Mouse (Mus musculus) urinary bladder, postnatal 25 days (tissue): ENCODE data around the gene Cul3.
"Not testable (repeated sequence)": the region's sequence is repeated elsewhere in the genome, so short reads cannot be mapped to it uniquely, and the experiment has no call there.

Source experiments
- DNase-seq: peaks from one replicate; pipeline ENCODE4 v3.0.0; 2022; ENCODE audit warnings: low spot score

The Cul3 gene

DNA sequence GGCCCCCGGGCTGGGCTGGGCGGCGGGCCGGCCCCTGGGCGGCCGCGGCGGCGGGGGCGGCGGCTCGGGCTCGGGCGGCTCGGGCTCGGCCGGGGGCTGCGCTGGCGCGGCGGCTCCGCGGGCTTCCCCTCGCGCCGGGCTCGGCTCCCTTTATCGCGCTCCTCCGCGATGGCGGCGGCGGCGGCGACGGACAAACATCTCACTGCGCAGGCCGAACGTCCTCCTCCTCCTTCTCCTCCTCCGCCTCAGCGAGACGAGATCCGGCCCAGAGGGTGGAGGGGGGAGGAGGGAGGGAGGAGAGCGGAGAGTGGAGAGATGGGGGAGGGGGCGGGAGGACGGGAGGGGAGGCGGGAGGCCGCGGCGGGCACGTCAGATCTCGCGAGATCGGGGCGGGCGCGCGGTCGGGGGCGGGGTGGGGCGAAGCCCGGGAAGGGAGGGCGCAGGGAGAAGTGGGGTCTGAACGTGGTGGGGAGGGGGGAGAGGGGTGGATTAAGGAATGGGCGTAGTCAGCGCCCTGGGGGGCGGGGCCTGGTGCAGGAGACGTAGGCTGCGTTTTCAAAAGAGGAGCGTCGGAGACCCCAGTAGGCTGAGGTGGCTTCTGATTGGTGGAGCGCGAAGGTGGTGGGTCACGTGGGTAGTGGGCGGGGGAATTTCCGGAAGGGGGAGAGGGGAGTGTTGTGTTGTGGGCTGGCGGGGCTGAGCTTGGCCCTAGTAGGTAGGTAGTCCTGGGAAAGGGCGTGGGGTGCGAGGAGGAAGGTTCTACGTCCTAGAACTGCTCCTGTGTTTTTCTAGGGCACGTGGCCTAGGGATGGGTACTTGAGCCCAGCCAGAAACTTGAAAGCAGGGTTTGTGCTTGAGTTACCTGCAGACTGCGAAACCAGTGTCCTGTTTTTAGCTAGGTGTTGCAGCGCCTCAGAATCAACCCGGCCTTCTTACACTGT, at the start of gene Cul3:
Gene Cul3 (minus strand): TSS at position 45 of the 941 bp plus-strand sequence.
- peak; percentile 91 for DNase-seq

DNA sequence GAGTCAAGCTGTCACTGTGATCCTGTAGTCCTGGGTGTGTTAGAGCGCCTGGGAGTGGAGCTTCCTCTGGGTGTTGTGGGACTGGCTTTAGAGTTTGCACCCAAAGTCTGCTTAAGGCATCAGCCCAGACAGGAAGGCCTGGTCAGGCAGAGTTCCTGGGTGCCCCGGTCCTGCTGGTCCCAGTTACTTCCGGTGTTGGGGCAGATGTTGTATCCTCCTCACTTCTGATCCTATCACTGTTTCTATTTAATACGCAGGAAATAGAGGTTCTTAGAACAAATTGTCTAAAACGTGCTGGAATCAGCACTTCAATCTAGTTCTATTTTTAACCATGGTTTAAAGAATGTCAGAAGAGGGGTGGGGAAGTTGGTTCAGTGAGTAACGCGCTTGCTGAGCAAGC, 49.2 kb upstream of the Cul3 start:
- DNase-seq, result no peak

DNA sequence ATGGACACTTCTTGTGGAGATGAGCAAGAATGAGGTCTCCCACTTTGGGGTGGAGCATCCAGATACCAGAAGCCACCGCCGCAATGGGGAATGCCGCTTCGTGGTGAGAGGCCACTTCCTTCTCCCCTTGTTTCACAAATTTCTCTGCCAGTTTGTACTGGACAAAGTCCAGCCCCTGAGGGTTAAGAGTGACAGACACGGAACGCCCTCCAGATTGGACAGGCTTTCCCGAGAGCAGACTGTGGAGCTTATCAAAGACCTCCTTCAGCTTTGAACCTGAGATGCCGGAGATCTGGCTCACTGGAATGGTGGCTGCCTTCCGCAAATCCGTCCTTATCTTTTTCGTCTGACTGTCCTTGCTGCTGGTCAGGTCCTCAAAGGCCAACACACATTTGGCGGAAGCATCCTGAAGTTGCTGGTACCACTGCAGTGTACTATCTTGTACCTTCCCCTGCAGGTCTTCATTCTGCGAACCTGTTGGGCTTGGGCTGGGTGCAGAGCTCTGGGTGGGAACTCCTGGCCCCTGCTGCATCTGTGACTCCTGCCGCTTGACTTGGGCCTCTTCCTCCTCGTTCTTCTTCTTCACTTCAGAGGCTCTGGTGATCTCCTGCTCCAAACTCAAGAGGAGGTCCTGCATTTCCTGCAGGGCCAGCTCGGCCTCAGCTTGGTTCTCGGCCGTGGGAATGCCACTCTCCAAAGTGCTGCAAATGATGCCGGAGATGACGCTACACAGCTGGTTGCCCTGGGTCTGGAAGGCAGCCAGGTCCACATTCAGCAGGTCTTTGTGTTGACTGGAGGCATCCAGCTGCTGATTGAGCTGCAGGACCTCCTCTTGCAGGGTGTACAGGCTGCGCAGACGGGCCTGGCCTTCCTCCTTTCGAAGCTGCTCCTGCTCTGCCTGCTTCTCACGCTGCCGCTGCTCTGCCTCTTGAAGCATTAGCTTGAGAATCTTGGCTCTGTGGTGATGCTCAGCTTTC, 43.6 kb upstream of the Cul3 start:
- DNase-seq, result no peak

DNA sequence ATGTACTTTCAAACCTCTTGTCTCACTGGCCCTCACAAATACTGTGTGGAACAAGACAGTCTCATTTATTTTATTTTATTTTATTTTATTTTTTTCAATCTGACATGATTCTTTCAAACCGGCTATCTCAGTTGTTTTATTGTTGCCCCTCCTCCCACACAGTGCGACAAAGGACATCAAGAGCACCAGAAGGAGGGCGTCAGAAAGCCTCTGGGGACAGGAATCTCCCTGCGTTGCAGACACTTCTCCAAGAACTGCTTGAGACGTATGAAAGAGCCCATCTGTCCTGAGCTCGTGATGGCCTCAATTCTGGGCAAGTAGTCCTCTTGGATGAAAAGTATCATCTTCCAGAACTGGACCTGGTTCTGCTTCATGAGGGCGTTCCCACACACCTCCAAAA, 42.6 kb upstream of the Cul3 start:
- DNase-seq, result no peak

DNA sequence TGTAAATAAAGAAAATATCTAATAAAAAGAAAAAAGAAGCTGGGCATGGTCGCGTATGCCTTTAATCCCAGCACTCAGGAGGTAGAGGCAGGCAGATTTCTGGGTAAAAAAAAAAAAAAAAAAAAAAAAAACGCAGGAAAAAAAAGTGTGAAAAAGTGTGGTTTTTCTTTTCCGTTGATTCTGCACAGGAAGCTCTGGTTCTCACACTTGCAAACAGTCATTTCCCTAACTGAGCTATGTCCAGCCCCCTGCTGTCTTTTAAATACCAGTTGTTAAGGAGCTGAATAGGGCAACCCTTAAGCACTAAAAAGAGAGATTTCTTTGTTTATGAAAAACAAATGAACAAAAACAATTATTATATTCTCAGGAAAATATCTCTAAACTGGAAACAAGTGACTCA, 41.0 kb upstream of the Cul3 start:
- no peak for DNase-seq

DNA sequence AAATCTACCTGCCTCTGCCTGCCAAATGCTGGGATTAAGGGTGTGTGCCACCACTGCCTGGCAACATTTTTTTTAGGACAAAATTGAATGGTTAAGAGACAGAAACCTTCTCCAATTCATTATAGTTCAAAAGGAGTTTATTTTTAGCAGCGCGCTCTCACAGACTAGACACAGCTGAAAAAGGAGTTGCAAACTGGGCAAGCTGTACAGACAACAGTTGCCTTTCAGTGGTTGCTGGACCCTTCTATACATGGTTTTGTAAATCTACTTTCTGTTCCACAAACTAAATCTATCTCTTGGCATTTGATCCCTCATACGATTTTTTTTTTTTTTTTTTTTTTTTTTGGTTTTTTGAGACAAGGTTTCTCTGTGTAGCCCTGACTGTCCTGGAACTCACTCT, 31.7 kb upstream of the Cul3 start:
- no peak for DNase-seq

DNA sequence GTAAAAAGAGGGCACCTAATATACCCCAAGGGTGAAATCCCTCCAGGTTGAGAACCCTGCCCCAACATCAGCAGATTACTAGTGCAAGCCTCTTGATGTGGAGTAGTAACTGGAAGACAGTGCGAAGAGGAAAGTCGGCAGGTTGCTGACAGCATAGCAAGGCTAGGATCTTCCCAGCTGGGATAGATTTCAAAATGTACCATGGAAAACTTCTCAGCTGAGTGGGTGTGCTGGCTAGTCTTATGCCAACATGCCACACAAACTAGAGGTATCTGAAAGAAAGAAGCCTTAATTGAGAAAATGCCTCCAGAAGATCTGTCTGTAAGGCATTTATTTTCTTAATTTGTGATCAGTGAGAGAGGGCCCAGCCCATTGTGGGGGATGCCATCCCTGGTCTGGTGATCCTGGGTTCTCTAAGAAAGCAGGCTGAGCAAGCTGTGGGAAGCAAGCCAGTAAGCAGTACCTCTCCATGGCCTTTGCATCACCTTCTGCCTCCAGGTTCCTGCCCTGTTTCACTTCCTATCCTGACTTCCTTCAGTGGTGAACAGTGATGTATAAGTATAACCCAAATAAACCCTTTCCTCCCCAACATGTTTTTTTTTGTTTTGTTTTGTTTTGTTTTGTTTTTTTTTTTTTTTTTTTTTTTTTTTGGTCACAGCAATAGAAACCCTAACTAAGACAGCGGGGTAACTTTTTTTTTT, 31.1 kb upstream of the Cul3 start:
- DNase-seq, result no peak

DNA sequence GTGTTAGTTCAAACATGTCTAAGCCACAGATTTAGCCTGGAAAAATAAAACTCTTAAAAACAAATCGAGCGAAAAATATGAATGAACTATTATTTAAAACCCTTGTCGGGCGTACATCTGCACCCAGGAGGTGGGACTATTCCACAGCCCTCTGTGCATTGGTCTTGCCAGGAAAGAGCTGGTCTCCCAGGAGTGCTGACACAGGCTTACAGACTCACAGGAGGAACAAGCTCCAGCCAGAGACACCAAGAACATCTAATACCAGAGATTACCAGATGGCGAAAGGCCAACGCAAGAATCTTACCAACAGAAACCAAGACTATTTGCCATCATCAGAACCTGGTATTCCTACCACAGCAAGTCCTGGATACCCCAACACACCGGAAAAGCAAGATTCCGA, 23.2 kb upstream of the Cul3 start:
- no peak for DNase-seq

DNA sequence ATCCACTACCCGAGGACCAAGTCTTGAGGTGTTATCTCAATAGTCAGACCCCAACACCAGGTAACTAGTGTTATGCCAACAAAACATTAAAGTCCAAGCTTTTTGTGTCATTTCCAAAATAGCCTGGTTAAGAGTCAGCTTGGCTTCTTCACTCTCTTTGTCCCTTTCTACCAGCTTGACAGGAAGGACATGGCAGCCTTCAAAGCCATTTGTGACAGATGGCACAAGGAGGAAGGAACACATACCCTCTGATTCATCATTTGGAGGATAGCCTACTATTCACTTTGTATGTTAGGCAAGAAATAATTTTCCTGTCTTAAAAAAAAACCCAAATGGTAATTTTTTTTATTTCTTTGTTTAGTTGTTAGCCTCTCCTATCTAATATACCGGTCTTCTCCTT, 22.7 kb upstream of the Cul3 start:
- DNase-seq, result no peak

DNA sequence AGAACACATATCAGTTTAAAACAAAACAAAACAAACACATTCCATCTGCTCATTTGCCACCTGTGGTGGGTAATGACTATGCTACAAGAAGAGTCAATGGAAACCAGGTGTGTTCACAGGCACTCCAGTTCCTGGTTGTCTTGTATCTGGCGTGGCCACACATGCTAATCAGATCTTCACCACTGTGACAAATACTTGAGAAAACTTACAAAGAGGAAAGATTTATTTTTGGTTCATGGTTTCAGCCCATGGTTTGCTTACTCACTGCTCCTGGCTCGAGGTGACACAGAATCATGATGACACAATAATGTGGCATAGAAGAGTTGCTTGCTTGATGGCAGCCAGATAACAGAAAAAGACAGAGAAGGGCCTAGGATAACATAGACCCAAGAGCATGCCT, 22.1 kb upstream of the Cul3 start:
- DNase-seq, result no peak

DNA sequence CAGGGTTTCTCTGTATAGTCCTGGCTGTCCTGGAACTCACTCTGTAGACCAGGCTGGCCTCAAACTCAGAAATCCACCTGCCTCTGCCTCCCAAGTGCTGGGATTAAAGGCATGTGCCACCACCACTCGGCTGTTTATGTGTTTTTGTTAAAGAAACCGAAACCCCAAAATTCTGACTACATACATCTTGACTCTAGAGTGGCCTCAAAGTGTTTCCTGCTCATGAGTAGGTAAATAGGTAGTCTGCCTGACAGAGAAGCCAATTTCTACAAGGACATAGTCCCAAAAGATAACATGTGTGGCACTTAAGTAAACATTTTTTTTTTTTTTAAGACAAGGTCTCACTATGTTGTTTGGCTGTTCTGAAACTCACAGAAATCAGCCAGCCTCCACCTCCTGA, 21.5 kb upstream of the Cul3 start:
- DNase-seq, result not testable (repeated sequence)

DNA sequence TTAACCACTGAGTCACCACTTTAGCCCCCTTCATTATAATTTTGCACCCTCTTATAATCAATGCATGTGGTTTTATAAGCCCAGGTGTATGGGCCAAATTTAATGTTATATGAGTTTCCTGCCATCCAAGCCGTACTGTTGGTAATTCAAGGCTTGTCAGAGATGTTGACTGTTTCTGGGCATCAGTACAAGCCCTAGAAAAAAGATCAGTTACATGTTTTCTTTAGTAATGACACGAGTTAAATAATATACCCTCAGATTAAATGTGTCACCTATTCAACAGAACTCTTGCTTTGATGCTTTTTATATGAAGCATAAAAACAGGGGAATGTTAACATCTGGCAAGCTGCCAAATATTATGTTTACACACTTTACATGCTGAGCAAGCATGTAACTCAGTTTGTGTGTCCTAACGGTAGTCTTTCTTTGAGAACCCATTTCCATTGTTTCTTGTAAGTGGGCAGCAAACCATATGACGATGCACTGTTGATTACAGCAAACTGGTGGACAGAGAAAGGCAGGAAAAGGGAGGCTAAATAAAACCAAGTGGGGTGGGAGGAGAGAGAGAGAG, 19.8 kb upstream of the Cul3 start:
- DNase-seq, result no peak

DNA sequence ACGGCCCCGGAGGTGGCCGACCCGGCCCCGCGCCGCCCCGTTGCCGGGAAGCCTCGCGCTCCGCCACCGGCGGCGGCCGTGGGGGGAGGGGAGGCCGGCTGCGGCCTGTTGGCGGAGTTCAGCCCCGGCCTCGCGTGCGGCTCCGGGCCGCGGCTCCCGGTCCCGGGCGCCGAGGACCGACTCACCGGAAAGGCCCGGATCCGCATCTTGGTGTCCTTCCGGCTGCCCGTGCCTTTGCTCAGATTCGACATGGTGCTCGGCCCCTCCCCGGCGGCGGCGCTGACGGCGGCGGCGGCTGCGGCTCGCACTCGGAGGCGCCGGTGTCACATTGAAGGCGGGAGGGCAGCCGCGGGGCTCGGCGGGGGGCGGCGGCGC, 232 bp downstream of the Cul3 start:
- peak; percentile 66 for DNase-seq

DNA sequence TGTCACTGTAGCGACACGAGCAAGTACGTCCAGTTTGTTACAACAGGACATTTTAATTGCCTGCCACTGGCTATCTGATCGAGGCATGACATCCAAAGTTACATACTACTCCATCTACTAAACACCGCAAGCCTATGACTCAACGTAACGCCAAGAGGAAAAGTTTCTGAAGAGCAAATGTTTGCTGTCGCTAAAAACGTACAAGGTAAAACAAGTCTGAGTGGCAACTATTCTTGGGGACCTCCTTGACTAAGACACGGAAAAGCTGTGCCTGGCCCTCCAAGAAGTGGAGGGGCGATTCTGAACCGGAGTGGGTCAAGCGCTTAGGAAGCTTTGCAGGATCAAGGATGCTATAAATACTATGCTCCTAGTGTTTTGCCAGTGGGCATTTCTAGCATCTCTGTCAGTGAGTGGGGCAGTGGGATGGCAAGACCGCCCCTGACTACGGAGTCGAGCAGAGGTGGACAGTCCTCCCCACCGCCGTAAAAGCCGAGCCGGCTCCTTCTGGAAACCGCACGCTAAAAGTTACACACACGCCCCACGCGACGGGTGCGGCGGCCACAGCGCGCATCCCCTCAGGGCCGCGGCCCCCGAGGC, 757 bp downstream of the Cul3 start:
- peak; percentile 9 for DNase-seq

DNA sequence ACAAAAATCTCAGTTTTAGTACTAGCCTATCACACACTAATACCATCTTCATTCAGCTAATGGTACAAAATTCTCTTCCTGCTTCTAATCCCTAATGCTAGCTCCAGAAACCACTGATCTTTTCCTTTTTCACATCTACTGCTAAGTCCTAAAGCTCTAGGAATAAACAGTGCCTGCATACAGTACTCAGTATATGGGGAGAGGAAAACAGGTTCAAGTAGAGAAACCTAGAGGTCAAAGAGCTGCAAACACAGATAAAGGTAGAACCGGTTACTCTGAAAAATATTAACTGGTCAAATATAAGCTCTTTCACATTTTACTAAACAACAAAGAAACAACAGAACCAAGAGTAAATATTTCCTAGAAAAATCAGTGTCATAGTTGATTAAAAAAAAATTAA, 1.9 kb downstream of the Cul3 start:
- DNase-seq, result no peak

DNA sequence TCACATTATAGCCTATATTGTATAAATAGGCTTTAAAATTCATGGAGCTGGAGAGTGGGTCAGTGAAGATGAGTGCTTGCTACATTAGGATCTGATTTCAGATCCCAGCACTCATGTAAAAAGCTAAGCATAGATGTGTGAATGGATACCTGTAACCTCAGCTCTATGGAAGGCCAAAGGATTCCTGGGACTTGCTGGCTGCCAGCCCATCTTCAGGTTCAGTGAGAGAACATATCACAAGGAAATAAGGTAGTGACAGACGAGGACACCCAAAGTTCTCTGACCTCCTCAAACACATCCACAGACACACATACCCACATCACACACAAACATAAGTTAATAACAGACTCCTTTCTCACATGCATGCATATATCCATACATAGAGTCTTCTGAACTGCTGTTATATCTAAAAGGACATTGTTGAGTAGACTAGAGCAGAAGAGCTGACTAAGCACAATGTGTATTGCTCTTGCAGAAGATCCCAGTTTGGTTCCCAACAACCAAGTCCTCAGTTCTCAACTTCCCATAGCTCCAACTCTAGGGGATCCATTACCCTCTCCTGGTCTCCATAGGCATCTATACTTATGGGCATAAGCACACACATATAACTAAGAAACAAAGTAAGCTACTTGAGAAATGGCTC, 4.4 kb downstream of the Cul3 start:
- DNase-seq, result no peak

DNA sequence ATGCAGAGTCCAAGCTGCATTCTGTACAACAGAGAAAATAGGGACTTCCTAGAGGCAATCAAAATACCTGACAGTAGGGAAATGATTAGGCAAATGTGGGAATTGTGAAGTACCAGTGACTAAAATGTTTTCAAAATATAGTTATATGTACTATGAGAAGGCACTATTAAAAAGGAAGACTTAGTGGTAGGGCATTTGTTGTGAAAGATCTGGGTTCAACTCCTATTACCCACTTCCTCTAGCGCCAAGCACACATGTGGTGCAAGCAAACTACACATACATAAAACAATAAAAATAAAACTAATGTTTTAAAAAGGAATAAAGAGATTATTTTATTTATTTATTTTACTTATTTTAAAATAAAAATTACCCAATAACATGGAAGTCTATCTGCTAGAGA, 5.2 kb downstream of the Cul3 start:
- no peak for DNase-seq

DNA sequence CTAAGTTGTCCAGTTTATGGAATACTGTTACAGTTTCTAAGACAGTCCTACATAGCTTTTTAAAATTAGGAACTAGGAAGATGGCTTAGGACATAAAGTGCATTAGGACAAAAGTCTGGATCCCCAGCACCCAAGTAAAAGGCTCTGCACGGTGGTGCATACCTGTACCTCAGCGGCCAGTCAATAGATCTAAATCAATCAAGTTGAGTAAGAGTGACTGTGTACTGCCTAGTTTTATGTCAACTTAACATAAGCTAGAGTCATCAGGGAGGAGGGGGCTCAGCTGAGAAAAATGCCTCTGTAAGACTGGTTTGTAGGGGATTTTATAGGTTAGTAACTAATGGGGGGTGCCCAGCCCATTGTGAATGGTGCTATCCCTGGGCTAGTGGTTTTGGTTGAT, 9.3 kb downstream of the Cul3 start:
- DNase-seq, result no peak

DNA sequence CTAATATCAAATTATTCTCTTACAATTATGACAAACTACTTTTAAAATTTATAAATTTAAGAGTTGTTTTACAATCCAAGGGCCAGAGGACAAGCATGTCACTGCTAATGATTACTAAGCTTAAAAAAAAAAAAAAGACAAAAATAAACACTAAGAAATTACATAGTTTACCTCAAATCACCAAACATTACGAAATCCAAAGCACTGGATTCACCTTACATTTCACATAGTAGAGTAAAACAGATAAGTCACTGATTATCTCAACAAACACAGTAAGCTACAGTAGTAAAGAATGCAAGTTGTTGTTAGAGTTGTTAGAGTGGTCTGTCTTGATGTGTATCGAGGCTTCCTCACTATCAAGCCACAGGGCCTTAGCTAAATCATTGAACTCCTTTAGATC, 14.5 kb downstream of the Cul3 start:
- no peak for DNase-seq

DNA sequence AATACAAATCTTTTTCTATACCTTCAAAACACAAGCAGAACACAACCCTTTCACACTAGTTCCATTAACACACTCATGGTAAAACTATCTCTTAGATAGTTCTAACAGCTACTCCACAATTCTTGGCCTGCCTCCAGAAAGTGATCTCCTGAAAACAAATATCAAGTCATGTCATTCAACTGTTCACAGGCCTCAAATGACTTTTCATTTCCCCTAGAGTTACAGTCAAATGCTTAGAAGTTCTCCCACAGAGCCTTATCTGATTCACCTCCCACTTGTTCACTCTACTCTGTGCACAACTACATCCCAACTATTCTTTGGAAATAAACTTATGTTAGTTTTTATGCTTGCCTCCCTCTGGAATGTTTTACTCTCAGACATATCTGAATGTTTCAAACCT, 15.9 kb downstream of the Cul3 start:
- DNase-seq, result no peak

DNA sequence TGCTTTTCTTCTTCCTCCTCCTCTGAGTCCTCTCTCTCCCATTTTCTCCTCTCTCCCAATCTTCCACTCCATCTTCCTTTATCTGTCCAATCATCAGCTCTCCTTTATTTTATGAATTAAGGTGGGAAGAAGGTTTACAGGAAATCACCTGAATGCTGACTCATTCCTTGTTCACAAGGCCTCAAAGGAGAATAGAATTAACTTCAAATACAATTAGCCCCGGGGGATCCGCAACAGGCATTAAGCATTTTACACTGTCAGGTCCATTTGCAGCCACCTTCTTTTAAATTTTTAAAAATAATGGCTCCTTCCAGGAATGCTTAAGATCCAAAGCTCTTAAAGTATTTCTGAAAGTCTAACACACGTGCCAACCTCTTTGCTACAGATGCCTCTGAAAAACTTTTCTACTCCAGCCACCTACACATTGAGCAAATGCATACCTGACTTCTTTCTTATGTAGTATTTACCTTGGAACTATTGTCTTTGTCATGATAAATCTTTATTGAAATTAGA, 24.7 kb downstream of the Cul3 start:
- DNase-seq, result no peak
